Mouse (Mus musculus) heart, embryonic 11.5 days (tissue): ENCODE measurements at regions not wholly inside any gene's neighbourhood (a gene's known extent, or its start where the extent isn't known, plus 50 kb on each side); places are given as distances from the start of the nearest gene placed in this dataset.

Experiments used
- ATAC-seq: fragments of 200-750 bp; cut with Nextera tagmentation; replicated peaks from 2 replicates; pipeline ENCODE4 v1.8.0; 2017; ENCODE audit warnings: moderate library complexity; ENCODE audit not compliant: insufficient number of reproducible peaks, low FRiP score, low TSS enrichment
- H3K27ac ChIP-seq: fragments of 300-500 bp; sonication (generic); 2 replicates; pipeline ENCODE4 v1.5.1; 2014; ENCODE audit warnings: mild to moderate bottlenecking, low read depth, low read length
- H3K27me3 ChIP-seq: fragments of 300-500 bp; sonication (generic); 2 replicates; pipeline ENCODE4 v1.6.1; 2014; ENCODE audit warnings: mild to moderate bottlenecking, low read length, mixed read lengths; ENCODE audit not compliant: control insufficient read depth, insufficient read depth
- H3K36me3 ChIP-seq: fragments of 300-500 bp; sonication (generic); 2 replicates; pipeline ENCODE4 v1.6.1; 2014; ENCODE audit warnings: mild to moderate bottlenecking, low read length, moderate library complexity, mixed read lengths; ENCODE audit not compliant: control insufficient read depth, insufficient read depth
- H3K4me1 ChIP-seq: fragments of 300-500 bp; sonication (generic); 2 replicates; pipeline ENCODE4 v1.6.1; 2014; ENCODE audit warnings: low read length; ENCODE audit not compliant: control insufficient read depth, insufficient read depth
- H3K4me2 ChIP-seq: fragments of 300-500 bp; sonication (generic); 2 replicates; pipeline ENCODE4 v1.6.1; 2014; ENCODE audit warnings: mild to moderate bottlenecking, moderate library complexity
- H3K4me3 ChIP-seq: fragments of 300-500 bp; sonication (generic); 2 replicates; pipeline ENCODE4 v1.5.1; 2014; ENCODE audit warnings: low read depth, low read length
- H3K9ac ChIP-seq: fragments of 300-500 bp; sonication (generic); 2 replicates; pipeline ENCODE4 v1.6.1; 2014; ENCODE audit warnings: mild to moderate bottlenecking, low read depth, low read length, moderate library complexity
- H3K9me3 ChIP-seq: fragments of 300-500 bp; sonication (generic); replicated peaks from 2 replicates; pipeline ENCODE4 v1.6.1; 2016; ENCODE audit warnings: low read length; ENCODE audit not compliant: control insufficient read depth
- WGBS: fragments of 180-500 bp; shearing (Covaris S2); extraction: QIAGEN DNeasy Blood & Tissue Kit; methylation state at CpG from one replicate; pipeline ENCODE4 v1.1.7; 2014; ENCODE audit not compliant: insufficient replicate concordance; 5-methylcytosine and 5-hydroxymethylcytosine counted together

- H3K9me3 ChIP-seq, result no peaks in the 10 kb centered on the region
- H3K36me3 ChIP-seq, result no peaks in the 10 kb centered on the region
- no peak overlapping the region for H3K9ac ChIP-seq
- ATAC-seq, result no peak
- no peak overlapping the region for H3K27ac ChIP-seq
- H3K4me2 ChIP-seq, result no peak overlapping the region
- H3K4me1 ChIP-seq, result no peaks in the 10 kb centered on the region; the same call in 1 of the 2 replicates
- H3K27me3 ChIP-seq, result peaks cover 31% of the 10 kb centered on the region
- no peak overlapping the region for H3K4me3 ChIP-seq
- WGBS, result 28% methylated on average over 10 of the region's 10 CpGs
Measured at GRCm38 (mm10) chr2:172789260-172789659, 150.9 kb downstream of the Bmp7 start.

DNA sequence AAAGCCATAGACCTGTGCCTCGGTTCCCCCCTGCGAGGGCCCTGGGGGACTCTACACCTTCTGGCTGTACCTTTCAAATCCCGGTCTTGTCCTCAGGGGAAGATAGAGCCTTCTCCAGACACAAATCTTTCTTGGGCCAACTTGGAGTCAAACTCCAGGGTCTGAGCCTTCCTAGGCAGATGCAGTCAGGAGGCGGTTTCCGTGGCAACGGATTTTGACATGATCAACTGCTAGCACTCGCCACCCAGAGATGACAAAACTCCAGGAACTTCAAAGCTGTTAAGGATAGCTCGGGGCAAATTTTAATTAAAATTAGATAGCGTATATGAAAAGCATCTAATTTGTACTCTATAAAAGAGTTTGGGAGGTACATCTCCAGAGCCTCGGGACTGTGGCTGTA, 147.6 kb downstream of the Bmp7 start:
- Histone ChIP-seq H3K27me3 (peaks cover 27% of the 10 kb centered on the region), H3K4me2 (no peak overlapping the region), H3K27ac (no peak overlapping the region), H3K4me1 (no peaks in the 10 kb centered on the region; the same call in 1 of the 2 replicates), H3K9me3 (no peaks in the 10 kb centered on the region), H3K9ac (no peak overlapping the region), H3K4me3 (no peak overlapping the region), H3K36me3 (no peaks in the 10 kb centered on the region)
- no peak for ATAC-seq
- 77% methylated on average over 10 of the region's 10 CpGs for WGBS

DNA sequence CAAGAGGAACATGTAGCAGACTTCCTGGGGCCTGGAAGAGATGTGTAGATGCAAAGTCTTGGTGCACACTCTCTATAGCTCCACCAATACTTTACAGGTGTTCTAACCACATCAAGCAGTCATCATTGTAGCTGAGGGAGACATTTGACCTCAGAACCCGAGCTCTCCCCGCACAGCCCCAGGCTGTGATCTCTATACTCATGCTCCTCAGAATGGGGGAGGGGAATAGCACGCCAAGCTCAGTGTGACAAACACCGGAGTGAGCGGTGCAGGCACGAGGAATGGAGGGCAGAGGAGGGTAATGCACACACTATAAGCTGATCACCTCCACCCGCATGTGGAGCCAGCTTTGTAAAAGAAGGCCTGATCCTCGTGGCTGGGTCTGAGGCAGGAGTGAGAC, 146.1 kb downstream of the Bmp7 start:
- Histone ChIP-seq H3K9ac (no peak overlapping the region), H3K4me1 (no peaks in the 10 kb centered on the region; the same call in 1 of the 2 replicates), H3K27ac (no peak overlapping the region), H3K27me3 (peaks cover 16% of the 10 kb centered on the region), H3K9me3 (no peaks in the 10 kb centered on the region), H3K4me2 (no peak overlapping the region), H3K4me3 (no peak overlapping the region), H3K36me3 (no peaks in the 10 kb centered on the region)
- WGBS, result 73% methylated on average over 8 of the region's 8 CpGs
- ATAC-seq, result no peak

- WGBS, result 82% methylated on average over 10 of the region's 10 CpGs
- Histone ChIP-seq H3K27me3 (peaks cover 8% of the 10 kb centered on the region), H3K9me3 (no peaks in the 10 kb centered on the region), H3K4me1 (no peaks in the 10 kb centered on the region), H3K36me3 (no peaks in the 10 kb centered on the region), H3K4me3 (no peak overlapping the region), H3K27ac (no peak overlapping the region), H3K4me2 (no peak overlapping the region), H3K9ac (no peak overlapping the region)
- no peak for ATAC-seq
Measured at GRCm38 (mm10) chr2:172794771-172795170, 145.3 kb downstream of the Bmp7 start.

DNA sequence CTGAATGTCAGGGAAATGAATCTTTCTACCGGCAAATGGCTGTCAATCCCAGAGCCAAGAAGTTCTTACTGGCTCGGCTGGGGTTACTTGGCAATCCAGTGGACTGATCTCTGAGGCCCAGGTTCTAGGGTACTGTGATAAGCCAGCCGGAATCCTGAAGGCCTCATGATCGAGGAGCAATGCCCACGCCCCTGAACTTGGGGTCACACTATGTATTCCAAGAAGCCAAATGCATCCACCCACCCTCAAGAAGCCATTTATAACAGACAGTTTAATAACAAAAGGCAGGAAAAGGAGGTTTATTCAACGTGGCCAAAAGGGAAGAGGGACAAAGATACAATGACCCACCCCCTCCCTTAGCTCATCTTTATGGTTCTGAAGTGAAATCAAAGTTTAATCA, 144.0 kb downstream of the Bmp7 start:
- ATAC-seq, result no peak
- WGBS, result 63% methylated on average over 6 of the region's 6 CpGs

DNA sequence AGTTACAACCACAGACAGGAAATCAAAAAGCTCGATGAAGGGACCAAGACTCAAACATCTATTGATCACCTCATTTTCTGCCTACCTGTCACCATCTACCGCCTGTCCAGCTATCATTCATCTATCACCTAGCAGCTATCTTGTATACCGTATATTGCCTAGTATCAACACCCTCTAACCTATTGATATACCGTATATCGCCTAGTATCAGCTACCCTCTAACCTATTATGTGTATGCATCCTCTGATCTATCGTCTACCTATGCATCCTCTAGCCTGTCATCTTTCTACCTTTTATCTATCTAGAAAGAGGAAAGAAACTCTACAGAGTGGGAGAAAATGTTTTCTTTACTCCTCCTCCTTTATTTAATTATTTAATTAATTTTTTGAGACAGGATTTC, 143.2 kb downstream of the Bmp7 start:
- 0 out of 2 replicates have a peak, but pooled peaks cover 2% of the 10 kb centered on the region for H3K27me3 ChIP-seq
- H3K9ac ChIP-seq, result no peak overlapping the region
- H3K4me2 ChIP-seq, result no peak overlapping the region
- WGBS, result 32% methylated on average over 6 of the region's 6 CpGs
- no peaks in the 10 kb centered on the region for H3K36me3 ChIP-seq
- H3K9me3 ChIP-seq, result no peaks in the 10 kb centered on the region
- no peaks in the 10 kb centered on the region for H3K4me1 ChIP-seq
- H3K4me3 ChIP-seq, result no peak overlapping the region
- no peak for ATAC-seq
- H3K27ac ChIP-seq, result no peak overlapping the region

More for the DNA sequence above, 144.0 kb downstream of the Bmp7 start:
- Histone ChIP-seq H3K9ac (no peak overlapping the region), H3K4me2 (no peak overlapping the region), H3K27ac (no peak overlapping the region), H3K36me3 (no peaks in the 10 kb centered on the region), H3K27me3 (0 out of 2 replicates have a peak, but pooled peaks cover 1% of the 10 kb centered on the region), H3K9me3 (no peaks in the 10 kb centered on the region), H3K4me1 (no peaks in the 10 kb centered on the region), H3K4me3 (no peak overlapping the region)

- ATAC-seq, result no peak
- no peaks in the 10 kb centered on the region for H3K4me1 ChIP-seq
- 0 out of 2 replicates have a peak, but pooled peaks cover 2% of the 10 kb centered on the region for H3K27me3 ChIP-seq
- H3K36me3 ChIP-seq, result no peaks in the 10 kb centered on the region
- H3K9ac ChIP-seq, result no peak overlapping the region
- 58% methylated on average over 10 of the region's 10 CpGs for WGBS
- no peak overlapping the region for H3K4me3 ChIP-seq
- H3K9me3 ChIP-seq, result no peaks in the 10 kb centered on the region
- no peak overlapping the region for H3K27ac ChIP-seq
- no peak overlapping the region for H3K4me2 ChIP-seq
Measured at GRCm38 (mm10) chr2:172799951-172800350, 140.2 kb downstream of the Bmp7 start.

GRCm38 (mm10) chr2:172800801-172801200, 139.3 kb downstream of the Bmp7 start:
- H3K4me1 ChIP-seq, result no peaks in the 10 kb centered on the region
- no peak overlapping the region for H3K9ac ChIP-seq
- no peaks in the 10 kb centered on the region for H3K9me3 ChIP-seq
- H3K4me2 ChIP-seq, result no peak overlapping the region
- no peaks in the 10 kb centered on the region for H3K36me3 ChIP-seq
- WGBS, result 72% methylated on average over 9 of the region's 9 CpGs
- H3K27me3 ChIP-seq, result 0 out of 2 replicates have a peak, but pooled peaks cover 2% of the 10 kb centered on the region
- no peak overlapping the region for H3K4me3 ChIP-seq
- H3K27ac ChIP-seq, result no peak overlapping the region
- ATAC-seq, result no peak

DNA sequence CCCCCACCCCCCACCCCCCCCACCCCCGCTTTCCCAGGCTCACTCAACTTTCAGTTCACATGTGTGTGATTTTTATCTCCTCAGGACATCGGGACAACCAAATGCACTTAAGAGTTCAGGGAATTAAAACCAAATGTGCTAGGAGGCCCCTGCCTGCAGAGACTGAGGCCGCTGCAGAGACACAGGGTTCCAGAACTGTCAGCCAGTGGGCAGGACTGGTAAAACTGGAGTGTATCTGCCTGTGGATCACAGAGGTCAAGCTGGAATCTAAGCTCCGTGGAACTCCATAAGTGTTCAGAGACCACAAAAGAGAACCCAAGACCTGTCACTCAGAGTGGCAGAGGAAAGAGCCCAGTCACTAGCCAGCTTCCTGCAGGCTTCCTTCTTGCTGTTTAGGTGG, 138.3 kb downstream of the Bmp7 start:
- Histone ChIP-seq H3K4me1 (no peaks in the 10 kb centered on the region), H3K27ac (no peak overlapping the region), H3K9me3 (no peaks in the 10 kb centered on the region), H3K4me2 (no peak overlapping the region), H3K9ac (no peak overlapping the region), H3K4me3 (no peak overlapping the region), H3K27me3 (0 out of 2 replicates have a peak, but pooled peaks cover 2% of the 10 kb centered on the region), H3K36me3 (no peaks in the 10 kb centered on the region)
- no peak for ATAC-seq
- WGBS, result 21% methylated on average over 3 of the region's 4 CpGs
